Mouse (Mus musculus) ES-E14 (cell line): ENCODE results near the gene Syn2. TPM values are rescaled to one million over a fixed set of nuclear protein-coding genes. Genes with fewer than 3 reads are reported as not detected.

Experiments
- DNase-seq: peaks from one replicate; pipeline ENCODE4 v3.0.0-alpha.2; 2013; ENCODE audit warnings: low read depth, low spot score
- H3K27ac ChIP-seq: 2 replicates; pipeline ENCODE4 v1.5.1; 2012; ENCODE audit warnings: low read depth, mild to moderate bottlenecking, low read length, moderate library complexity, mixed read lengths; ENCODE audit not compliant: poor library complexity, insufficient read depth, severe bottlenecking
- H3K36me3 ChIP-seq: 2 replicates; pipeline ENCODE4 v1.6.1; 2012; ENCODE audit warnings: mild to moderate bottlenecking, low read length, moderate library complexity, mixed read lengths; ENCODE audit not compliant: control insufficient read depth, poor library complexity, insufficient read depth, severe bottlenecking
- H3K4me1 ChIP-seq, 2 experiments: fragments of 150-350 bp in 1 of 2; sonication (generic) in 1 of 2; 2 replicates each; pipeline ENCODE4 v1.6.1; 2012; ENCODE audit warnings: low read length in 2 of 2, mild to moderate bottlenecking in 1 of 2, mixed read lengths in 1 of 2; ENCODE audit not compliant: control insufficient read depth in 2 of 2, insufficient read depth in 2 of 2, poor library complexity in 1 of 2
- H3K4me3 ChIP-seq, 2 experiments: fragments of 150-350 bp in 1 of 2; sonication (generic) in 1 of 2; 2 replicates each; pipeline ENCODE4 v1.5.1; 2012; ENCODE audit warnings: low read length in 2 of 2, low read depth in 1 of 2, mild to moderate bottlenecking in 1 of 2, mixed read lengths in 1 of 2; ENCODE audit not compliant: insufficient read depth in 1 of 2, poor library complexity in 1 of 2, severe bottlenecking in 1 of 2
- H3K9ac ChIP-seq: 2 replicates; pipeline ENCODE4 v1.6.1; 2012; ENCODE audit warnings: low read depth, mild to moderate bottlenecking, low read length, mixed read lengths; ENCODE audit not compliant: poor library complexity, insufficient read depth, severe bottlenecking
- H3K9me3 ChIP-seq: fragments of 150-350 bp; sonication (generic); 2 replicates; pipeline ENCODE4 v1.6.1; 2012; ENCODE audit warnings: low read depth, mild to moderate bottlenecking, low read length; ENCODE audit not compliant: control insufficient read depth, insufficient read depth
- CHD2 ChIP-seq: IDR thresholded peaks from 2 replicates; pipeline ENCODE4 v1.6.1; 2014; ENCODE audit warnings: mild to moderate bottlenecking, low read depth, low read length, inconsistent platforms
- HCFC1 ChIP-seq: IDR thresholded peaks from 2 replicates; pipeline ENCODE4 v1.6.1; 2012; ENCODE audit warnings: low read length, inconsistent platforms, borderline replicate concordance; ENCODE audit not compliant: insufficient read depth
- MAFK ChIP-seq: IDR thresholded peaks from 2 replicates; pipeline ENCODE4 v1.6.1; 2014; ENCODE audit warnings: mild to moderate bottlenecking, low read depth, low read length, inconsistent platforms; ENCODE audit not compliant: insufficient read depth
- ZC3H11A ChIP-seq: IDR thresholded peaks from 2 replicates; pipeline ENCODE4 v1.6.1; 2012; ENCODE audit warnings: low read depth, mild to moderate bottlenecking, inconsistent platforms, low read length, borderline replicate concordance
- ZNF384 ChIP-seq: IDR thresholded peaks from 2 replicates; pipeline ENCODE4 v1.6.1; 2012; ENCODE audit warnings: low read depth, low read length, inconsistent platforms
- in situ Hi-C, 2 experiments: fragments of 600-800 bp; cut with MboI; formaldehyde crosslinking; loops; one replicate each; pipeline ENCODE4 v1.15.1; 2025; ENCODE audit warnings: low sequenced_read_pairs in 2 of 2, inconsistent platforms in 1 of 2; ENCODE audit not compliant: unreplicated experiment in 2 of 2
- total RNA-seq: library from RNA; depleted of rRNA; stranded (reverse); fragments of 300-350 nt; gene quantifications from 2 replicates; pipeline ENCODE4 v1.2.3, GENCODE M21; 2012

The Syn2 gene
- total RNA-seq, 1 experiment, result 0.04 TPM

- H3K4me3 ChIP-seq, result no peak overlapping the region
- no peaks in the 10 kb centered on the region for H3K9me3 ChIP-seq
- H3K4me1 ChIP-seq, result no peaks in the 10 kb centered on the region
- in situ Hi-C loops, result no loop called here
- no peaks in the 10 kb centered on the region for H3K36me3 ChIP-seq
- no peak overlapping the region for H3K9ac ChIP-seq
- H3K27ac ChIP-seq, result no peak overlapping the region
- DNase-seq, result no peak
- no peak for TF ChIP-seq HCFC1
- no peak for TF ChIP-seq ZC3H11A
- TF ChIP-seq CHD2, result no peak
- TF ChIP-seq ZNF384, result no peak
- TF ChIP-seq MAFK, result no peak
Observed at GRCm38 (mm10) chr6:115212132-115212903, 77.6 kb downstream of the Syn2 start.

- in situ Hi-C loops, result no loop called here
Observed at GRCm38 (mm10) chr6:115213129-115213528, 78.4 kb downstream of the Syn2 start.

GRCm38 (mm10) chr6:115221215-115221641, 86.5 kb downstream of the Syn2 start:
- Histone ChIP-seq H3K27ac (no peak overlapping the region), H3K36me3 (no peaks in the 10 kb centered on the region), H3K9ac (no peak overlapping the region), H3K4me3 (no peak overlapping the region), H3K4me1 (no peaks in the 10 kb centered on the region), H3K9me3 (no peaks in the 10 kb centered on the region)
- DNase-seq, result no peak
- TF ChIP-seq HCFC1 (no peak), ZNF384 (no peak), ZC3H11A (no peak), MAFK (no peak), CHD2 (no peak)
- in situ Hi-C loops, result no loop called here

More at GRCm38 (mm10) chr6:115213129-115213528, 78.4 kb downstream of the Syn2 start:
- no peaks in the 10 kb centered on the region for H3K4me1 ChIP-seq
- no peak overlapping the region for H3K27ac ChIP-seq
- no peak for DNase-seq
- H3K9ac ChIP-seq, result no peak overlapping the region
- no peaks in the 10 kb centered on the region for H3K36me3 ChIP-seq
- TF ChIP-seq MAFK (no peak), CHD2 (no peak), ZC3H11A (no peak), ZNF384 (no peak), HCFC1 (no peak)
- H3K9me3 ChIP-seq, result no peaks in the 10 kb centered on the region
- H3K4me3 ChIP-seq, result no peak overlapping the region

- TF ChIP-seq HCFC1 (no peak), MAFK (no peak), ZNF384 (no peak), ZC3H11A (no peak), CHD2 (no peak)
- in situ Hi-C loops, result loop anchor here in 1 of 2 experiments (5.0 kb wide), 1 partner anchor 312 kb away; no protein-coding TSS in a partner anchor
- H3K4me1 ChIP-seq, result no peaks in the 10 kb centered on the region
- H3K9me3 ChIP-seq, result no peaks in the 10 kb centered on the region
- DNase-seq, result no peak
- no peak overlapping the region for H3K4me3 ChIP-seq
- H3K9ac ChIP-seq, result no peak overlapping the region
- H3K27ac ChIP-seq, result no peak overlapping the region
- H3K36me3 ChIP-seq, result no peaks in the 10 kb centered on the region
Observed at GRCm38 (mm10) chr6:115225519-115225918, 90.8 kb downstream of the Syn2 start.
